10 mouse cellular contexts compared by ENCODE assay signal in genomic region chr12:80877215-80878092, GRCm38 (mm10).
DNase-seq lines count a peak whose midpoint lies in the region; ATAC-seq and TF ChIP-seq lines count a peak whose summit lies in the region.
"Had no signal": no experiment of that assay in that cellular context is flagged by ENCODE, and none has a peak within 500 bp of the region (broad histone marks: within the 10 kb centered on the region; RNA-seq: fewer than 3 reads in every experiment).

No protein-coding gene starts in this region.

- H3K9ac ChIP-seq in intestine, embryonic 16.5 days (ENCODE audit: low read depth, low read length), result peak overlapping the region; percentile 2; the same call in 1 of the 2 replicates
- H3K9ac ChIP-seq in intestine, embryonic 15.5 days, result no peak overlapping the region
- no peak overlapping the region for H3K9ac ChIP-seq in neural tube, embryonic 15.5 days (replicated peaks)
- H3K9ac ChIP-seq in stomach, postnatal 0 days (ENCODE audit: low read length), result no peak overlapping the region

- H3K36me3 ChIP-seq in intestine, embryonic 16.5 days (ENCODE audit: control insufficient read depth, insufficient read depth, low read length), result peaks cover 12% of the 10 kb centered on the region; the same call in 1 of the 2 replicates
- 0 out of 2 replicates have a peak, but pooled peaks cover 12% of the 10 kb centered on the region for H3K36me3 ChIP-seq in intestine, embryonic 15.5 days
- H3K36me3 ChIP-seq in neural tube, embryonic 15.5 days, result peaks cover 35% of the 10 kb centered on the region
- peaks cover 15% of the 10 kb centered on the region for H3K36me3 ChIP-seq in stomach, postnatal 0 days (ENCODE audit: control insufficient read depth, insufficient read depth, low read length)
- H3K36me3 ChIP-seq in embryonic facial prominence, embryonic 10.5 days (replicated peaks), result peaks cover 63% of the 10 kb centered on the region

- no peak overlapping the region for H3K4me3 ChIP-seq in intestine, embryonic 16.5 days (ENCODE audit: low read length)
- H3K4me3 ChIP-seq in intestine, embryonic 15.5 days (replicated peaks), result no peak overlapping the region
- H3K4me3 ChIP-seq in neural tube, embryonic 15.5 days (replicated peaks), result no peak overlapping the region
- no peak overlapping the region for H3K4me3 ChIP-seq in stomach, postnatal 0 days (ENCODE audit: low read depth, low read length)
- no peak overlapping the region for H3K4me3 ChIP-seq in embryonic facial prominence, embryonic 10.5 days
- H3K4me3 ChIP-seq: forebrain, embryonic 10.5 days had no signal

- no peaks in the 10 kb centered on the region for H3K27me3 ChIP-seq in intestine, embryonic 16.5 days (replicated peaks; ENCODE audit: control insufficient read depth, insufficient read depth, low read length)
- no peaks in the 10 kb centered on the region for H3K27me3 ChIP-seq in intestine, embryonic 15.5 days (replicated peaks)
- H3K27me3 ChIP-seq in neural tube, embryonic 15.5 days (replicated peaks), result no peaks in the 10 kb centered on the region
- H3K27me3 ChIP-seq in stomach, postnatal 0 days (ENCODE audit: control insufficient read depth, insufficient read depth, low read length), result no peaks in the 10 kb centered on the region
- H3K27me3 ChIP-seq in embryonic facial prominence, embryonic 10.5 days (replicated peaks; ENCODE audit: low read depth, poor library complexity, severe bottlenecking), result no peaks in the 10 kb centered on the region

- H3K9me3 ChIP-seq in intestine, embryonic 16.5 days (ENCODE audit: control insufficient read depth, low read length), result no peaks in the 10 kb centered on the region
- no peaks in the 10 kb centered on the region for H3K9me3 ChIP-seq in intestine, embryonic 15.5 days
- no peaks in the 10 kb centered on the region for H3K9me3 ChIP-seq in neural tube, embryonic 15.5 days (replicated peaks)
- H3K9me3 ChIP-seq in stomach, postnatal 0 days (ENCODE audit: control insufficient read depth, low read length), result no peaks in the 10 kb centered on the region
- H3K9me3 ChIP-seq in embryonic facial prominence, embryonic 10.5 days, result no peaks in the 10 kb centered on the region
- H3K9me3 ChIP-seq: forebrain, embryonic 10.5 days had no signal

- no peak overlapping the region for H3K27ac ChIP-seq in intestine, embryonic 16.5 days (ENCODE audit: low read length)
- H3K27ac ChIP-seq in intestine, embryonic 15.5 days, result no peak overlapping the region
- 0 out of 2 replicates have a peak overlapping the region, but pooled peaks have one; percentile 13 for H3K27ac ChIP-seq in neural tube, embryonic 15.5 days (replicated peaks)
- H3K27ac ChIP-seq in stomach, postnatal 0 days (replicated peaks), result no peak overlapping the region; the same call in 1 of the 2 replicates
- no peak overlapping the region for H3K27ac ChIP-seq in embryonic facial prominence, embryonic 10.5 days (replicated peaks)
- H3K27ac ChIP-seq: forebrain, embryonic 10.5 days had no signal

- no peak; the same call in 1 of the 2 replicates for ATAC-seq in intestine, embryonic 16.5 days
- ATAC-seq in intestine, embryonic 15.5 days, result no peak
- ATAC-seq in neural tube, embryonic 15.5 days (ENCODE audit: low FRiP score), result no peak
- 0 out of 2 replicates have a peak, but pooled peaks have one; percentile 16 for ATAC-seq in stomach, postnatal 0 days (ENCODE audit: low FRiP score, low TSS enrichment)

- 81% methylated on average over 7 of the region's 7 CpGs for WGBS in intestine, embryonic 16.5 days
- WGBS in intestine, embryonic 15.5 days, result 76% methylated on average over 7 of the region's 7 CpGs
- 80% methylated on average over 7 of the region's 7 CpGs for WGBS in neural tube, embryonic 15.5 days
- 75% methylated on average over 7 of the region's 7 CpGs for WGBS in stomach, postnatal 0 days
- 92% methylated on average over 7 of the region's 7 CpGs for WGBS in embryonic facial prominence, embryonic 10.5 days

- DNase-seq in neural tube, embryonic 10.5 days (ENCODE audit: extremely low spot score, low spot score), result no peak
- peak; percentile 87 to 91 for DNase-seq in cerebellum, postnatal 10 days
- no peak for DNase-seq in stomach, postnatal 0 days (ENCODE audit: low spot score)
- DNase-seq in embryonic facial prominence, embryonic 10.5 days (ENCODE audit: low spot score), result no peak
- DNase-seq: adrenal gland, postnatal 36 days; thymus, postnatal 4 days had no signal

- peaks cover 9% of the 10 kb centered on the region for H3K4me1 ChIP-seq in intestine, embryonic 16.5 days (ENCODE audit: control insufficient read depth, insufficient read depth, low read length)
- H3K4me1 ChIP-seq in intestine, embryonic 15.5 days (replicated peaks), result peaks cover 10% of the 10 kb centered on the region; the same call in 1 of the 2 replicates
- H3K4me1 ChIP-seq in neural tube, embryonic 15.5 days, result peaks cover 9% of the 10 kb centered on the region; the same call in 1 of the 2 replicates
- 0 out of 2 replicates have a peak, but pooled peaks cover 3% of the 10 kb centered on the region for H3K4me1 ChIP-seq in stomach, postnatal 0 days (replicated peaks; ENCODE audit: control insufficient read depth, insufficient read depth)
- 0 out of 2 replicates have a peak, but pooled peaks cover 8% of the 10 kb centered on the region for H3K4me1 ChIP-seq in embryonic facial prominence, embryonic 10.5 days

- no peak overlapping the region for H3K4me2 ChIP-seq in intestine, embryonic 16.5 days (ENCODE audit: low read depth, low read length)
- no peak overlapping the region for H3K4me2 ChIP-seq in intestine, embryonic 15.5 days (replicated peaks)
- no peak overlapping the region for H3K4me2 ChIP-seq in neural tube, embryonic 15.5 days
- H3K4me2 ChIP-seq in stomach, postnatal 0 days (replicated peaks; ENCODE audit: low read depth), result no peak overlapping the region

- TF ChIP-seq CTCF in stomach, postnatal 0 days (IDR thresholded peaks at IDR 0.05; ENCODE audit: low read depth), result no peak

- TF ChIP-seq EP300 in stomach, postnatal 0 days (optimal IDR thresholded peaks at IDR 0.05), result no peak

Comparison
In these comparisons a context has a peak if more than half of its experiments do, and no peak if none do; other contexts are left out.
1. DNase-seq: peak in cerebellum, postnatal 10 days (2 of 2); none in neural tube, embryonic 10.5 days (single experiment), stomach, postnatal 0 days (single experiment) and embryonic facial prominence, embryonic 10.5 days (single experiment).